Mouse (Mus musculus): ENCODE results near the gene Iqgap2. TPM values are rescaled to one million over a fixed set of nuclear protein-coding genes. Genes with fewer than 3 reads are reported as not detected.

Iqgap2 gene
- polyA plus RNA-seq, 1 experiment from 2014 or later = 4.3 TPM

- 74% methylated on average over 7 of the region's 7 CpGs for WGBS
Observed at GRCm38 (mm10) chr13:95596689-95597088, 295.0 kb downstream of the Iqgap2 start.

GRCm38 (mm10) chr13:95595921-95596320 is 295.8 kb downstream of the Iqgap2 start:
- Histone ChIP-seq H3K36me3 (no peaks in the 10 kb centered on the region), H3K4me1 (replicated peaks) (no peaks in the 10 kb centered on the region), H3K9ac (no peak overlapping the region), H3K27ac (replicated peaks) (no peak overlapping the region), H3K27me3 (no peaks in the 10 kb centered on the region), H3K9me3 (no peaks in the 10 kb centered on the region), H3K4me3 (no peak overlapping the region), H3K4me2 (no peak overlapping the region)
- 72% methylated on average over 5 of the region's 5 CpGs for WGBS
- no peak for ATAC-seq (ENCODE audit: low FRiP score, low read depth)

More at GRCm38 (mm10) chr13:95596689-95597088, 295.0 kb downstream of the Iqgap2 start:
- H3K36me3 ChIP-seq = no peaks in the 10 kb centered on the region
- no peaks in the 10 kb centered on the region for H3K9me3 ChIP-seq
- ATAC-seq (ENCODE audit: low FRiP score, low read depth) = no peak
- no peak overlapping the region for H3K4me3 ChIP-seq
- H3K9ac ChIP-seq = no peak overlapping the region
- H3K27ac ChIP-seq (replicated peaks) = no peak overlapping the region
- H3K4me2 ChIP-seq = no peak overlapping the region
- H3K27me3 ChIP-seq = no peaks in the 10 kb centered on the region
- no peaks in the 10 kb centered on the region for H3K4me1 ChIP-seq (replicated peaks)

- whole genome bisulfite sequencing = 87% methylated on average over 7 of the region's 7 CpGs
- ATAC-seq (ENCODE audit: low FRiP score, low read depth) = no peak
Observed at GRCm38 (mm10) chr13:95595411-95595810, 296.3 kb downstream of the Iqgap2 start.

GRCm38 (mm10) chr13:95592860-95593259 is 298.9 kb downstream of the Iqgap2 start:
- no peaks in the 10 kb centered on the region for H3K9me3 ChIP-seq
- 85% methylated on average over 10 of the region's 10 CpGs for WGBS

More at GRCm38 (mm10) chr13:95595411-95595810, 296.3 kb downstream of the Iqgap2 start:
- no peak overlapping the region for H3K4me2 ChIP-seq
- no peaks in the 10 kb centered on the region for H3K27me3 ChIP-seq
- no peak overlapping the region for H3K9ac ChIP-seq
- H3K4me1 ChIP-seq (replicated peaks) = no peaks in the 10 kb centered on the region
- no peaks in the 10 kb centered on the region for H3K36me3 ChIP-seq
- H3K9me3 ChIP-seq = no peaks in the 10 kb centered on the region
- no peak overlapping the region for H3K4me3 ChIP-seq
- no peak overlapping the region for H3K27ac ChIP-seq (replicated peaks)

GRCm38 (mm10) chr13:95591606-95592005 is 300.1 kb downstream of the Iqgap2 start:
- 91% methylated on average over 3 of the region's 3 CpGs for WGBS
- Histone ChIP-seq H3K9me3 (no peaks in the 10 kb centered on the region), H3K36me3 (no peaks in the 10 kb centered on the region), H3K4me3 (no peak overlapping the region), H3K9ac (no peak overlapping the region), H3K27me3 (no peaks in the 10 kb centered on the region), H3K4me1 (replicated peaks) (no peaks in the 10 kb centered on the region), H3K4me2 (no peak overlapping the region), H3K27ac (replicated peaks) (no peak overlapping the region)
- no peak for ATAC-seq (ENCODE audit: low FRiP score, low read depth)

More at GRCm38 (mm10) chr13:95592860-95593259, 298.9 kb downstream of the Iqgap2 start:
- no peaks in the 10 kb centered on the region for H3K4me1 ChIP-seq (replicated peaks)
- H3K4me2 ChIP-seq = no peak overlapping the region
- H3K9ac ChIP-seq = no peak overlapping the region
- ATAC-seq (ENCODE audit: low FRiP score, low read depth) = no peak
- no peak overlapping the region for H3K27ac ChIP-seq (replicated peaks)
- no peak overlapping the region for H3K4me3 ChIP-seq
- no peaks in the 10 kb centered on the region for H3K36me3 ChIP-seq
- H3K27me3 ChIP-seq = no peaks in the 10 kb centered on the region

- Histone ChIP-seq H3K4me3 (no peak overlapping the region), H3K4me1 (replicated peaks) (peaks cover 8% of the 10 kb centered on the region), H3K27me3 (no peaks in the 10 kb centered on the region), H3K9me3 (no peaks in the 10 kb centered on the region), H3K36me3 (no peaks in the 10 kb centered on the region), H3K27ac (replicated peaks) (no peak overlapping the region), H3K4me2 (no peak overlapping the region), H3K9ac (no peak overlapping the region)
- WGBS = 92% methylated on average over 4 of the region's 4 CpGs
- no peak for ATAC-seq (ENCODE audit: low FRiP score, low read depth)
Observed at GRCm38 (mm10) chr13:95587628-95588027, 304.1 kb downstream of the Iqgap2 start.

- H3K27me3 ChIP-seq = no peaks in the 10 kb centered on the region
- WGBS = 84% methylated on average over 5 of the region's 5 CpGs
- H3K27ac ChIP-seq (replicated peaks) = no peak overlapping the region
- H3K9ac ChIP-seq = no peak overlapping the region
- no peak overlapping the region for H3K4me3 ChIP-seq
- H3K36me3 ChIP-seq = no peaks in the 10 kb centered on the region
- no peaks in the 10 kb centered on the region for H3K9me3 ChIP-seq
- peaks cover 8% of the 10 kb centered on the region for H3K4me1 ChIP-seq (replicated peaks)
- no peak overlapping the region for H3K4me2 ChIP-seq
- ATAC-seq (ENCODE audit: low FRiP score, low read depth) = no peak
Observed at GRCm38 (mm10) chr13:95584898-95585297, 306.8 kb downstream of the Iqgap2 start.

GRCm38 (mm10) chr13:95583237-95584189 is 308.2 kb downstream of the Iqgap2 start:
- Histone ChIP-seq H3K4me1 (replicated peaks) (peaks cover 8% of the 10 kb centered on the region), H3K27ac (replicated peaks) (no peak overlapping the region), H3K4me2 (peak overlapping the region; percentile 3), H3K9me3 (no peaks in the 10 kb centered on the region), H3K4me3 (no peak overlapping the region), H3K27me3 (no peaks in the 10 kb centered on the region), H3K9ac (no peak overlapping the region), H3K36me3 (no peaks in the 10 kb centered on the region)
- WGBS = 53% methylated on average over 19 of the region's 19 CpGs
- peak; percentile 83 for ATAC-seq (ENCODE audit: low FRiP score, low read depth)

GRCm38 (mm10) chr13:95581850-95582249 is 309.9 kb downstream of the Iqgap2 start:
- Histone ChIP-seq H3K9me3 (no peaks in the 10 kb centered on the region), H3K36me3 (no peaks in the 10 kb centered on the region), H3K4me2 (no peak overlapping the region), H3K27ac (replicated peaks) (no peak overlapping the region), H3K27me3 (no peaks in the 10 kb centered on the region), H3K4me1 (replicated peaks) (peaks cover 8% of the 10 kb centered on the region), H3K9ac (no peak overlapping the region), H3K4me3 (no peak overlapping the region)
- 55% methylated on average over 1 of the region's 1 CpGs for WGBS
- no peak for ATAC-seq (ENCODE audit: low FRiP score, low read depth)

- no peak for ATAC-seq (ENCODE audit: low FRiP score, low read depth)
- 88% methylated on average over 5 of the region's 5 CpGs for WGBS
- H3K4me3 ChIP-seq = no peak overlapping the region
- no peak overlapping the region for H3K27ac ChIP-seq (replicated peaks)
- H3K9ac ChIP-seq = no peak overlapping the region
- no peaks in the 10 kb centered on the region for H3K27me3 ChIP-seq
- no peaks in the 10 kb centered on the region for H3K9me3 ChIP-seq
- no peaks in the 10 kb centered on the region for H3K4me1 ChIP-seq (replicated peaks)
- H3K4me2 ChIP-seq = no peak overlapping the region
- H3K36me3 ChIP-seq = no peaks in the 10 kb centered on the region
Observed at GRCm38 (mm10) chr13:95578016-95578697, 313.6 kb downstream of the Iqgap2 start.

Measured in hindbrain, embryonic 15.5 days (tissue).